Mouse (Mus musculus): ENCODE measurements around the gene Slc35d3.

The Slc35d3 gene

GRCm38 (mm10) chr10:19850998-19851691 lies at the start of gene Slc35d3:
Slc35d3 (minus strand) TSS chr10:19851459.
- peak; percentile 49 for DNase-seq (ENCODE audit: low read depth, low spot score)

GRCm38 (mm10) chr10:19900191-19900590 lies 48.9 kb upstream of the Slc35d3 start:
- DNase-seq (ENCODE audit: low read depth, low spot score) = peak; percentile 12

GRCm38 (mm10) chr10:19893976-19894375 lies 42.7 kb upstream of the Slc35d3 start:
- peak; percentile 56 for DNase-seq (ENCODE audit: low read depth, low spot score)

GRCm38 (mm10) chr10:19893146-19893545 lies 41.9 kb upstream of the Slc35d3 start:
- no peak for DNase-seq (ENCODE audit: low read depth, low spot score)

GRCm38 (mm10) chr10:19891686-19892085 lies 40.4 kb upstream of the Slc35d3 start:
- peak; percentile 30 for DNase-seq (ENCODE audit: low read depth, low spot score)

- no peak for DNase-seq (ENCODE audit: low read depth, low spot score)
These were observed 38.6 kb upstream of the Slc35d3 start for GRCm38 (mm10) chr10:19889908-19890307.

- DNase-seq (ENCODE audit: low read depth, low spot score) = no peak
These were observed 35.0 kb upstream of the Slc35d3 start for GRCm38 (mm10) chr10:19886249-19886648.

- no peak for DNase-seq (ENCODE audit: low read depth, low spot score)
These were observed 33.1 kb upstream of the Slc35d3 start for GRCm38 (mm10) chr10:19884409-19884808.

- DNase-seq (ENCODE audit: low read depth, low spot score) = no peak
These were observed 29.2 kb upstream of the Slc35d3 start for GRCm38 (mm10) chr10:19880437-19880836.

GRCm38 (mm10) chr10:19879161-19879560 lies 27.9 kb upstream of the Slc35d3 start:
- DNase-seq (ENCODE audit: low read depth, low spot score) = no peak

GRCm38 (mm10) chr10:19877679-19878078 lies 26.4 kb upstream of the Slc35d3 start:
- DNase-seq (ENCODE audit: low read depth, low spot score) = no peak

- DNase-seq (ENCODE audit: low read depth, low spot score) = no peak
These were observed 26.0 kb upstream of the Slc35d3 start for GRCm38 (mm10) chr10:19877257-19877656.

GRCm38 (mm10) chr10:19876669-19877068 lies 25.4 kb upstream of the Slc35d3 start:
- peak; percentile 19 for DNase-seq (ENCODE audit: low read depth, low spot score)

GRCm38 (mm10) chr10:19875346-19875745 lies 24.1 kb upstream of the Slc35d3 start:
- no peak for DNase-seq (ENCODE audit: low read depth, low spot score)

GRCm38 (mm10) chr10:19855597-19856306 lies 4.5 kb upstream of the Slc35d3 start:
- DNase-seq (ENCODE audit: low read depth, low spot score) = no peak

GRCm38 (mm10) chr10:19853609-19854008 lies 2.4 kb upstream of the Slc35d3 start:
- DNase-seq (ENCODE audit: low read depth, low spot score) = no peak

- no peak for DNase-seq (ENCODE audit: low read depth, low spot score)
These were observed 1.5 kb upstream of the Slc35d3 start for GRCm38 (mm10) chr10:19852776-19853175.

- DNase-seq (ENCODE audit: low read depth, low spot score) = peak; percentile 49
These were observed 688 bp downstream of the Slc35d3 start for GRCm38 (mm10) chr10:19850544-19850997.

- peak; percentile 75 for DNase-seq (ENCODE audit: low read depth, low spot score)
These were observed 1.4 kb downstream of the Slc35d3 start for GRCm38 (mm10) chr10:19849771-19850365.

- DNase-seq (ENCODE audit: low read depth, low spot score) = peak; percentile 44
These were observed 2.1 kb downstream of the Slc35d3 start for GRCm38 (mm10) chr10:19848928-19849770.

GRCm38 (mm10) chr10:19839836-19840235 lies 11.4 kb downstream of the Slc35d3 start:
- no peak for DNase-seq (ENCODE audit: low read depth, low spot score)
